Mouse (Mus musculus) liver, postnatal 0 days (tissue): Measurements from ENCODE around the gene Stra6l. TPM values are rescaled to one million over a fixed set of nuclear protein-coding genes. Genes with fewer than 3 reads are reported as not detected.
A peak's percentile ranks its signal among the peaks of the same experiment; 100 is the strongest.

Experiments used
- ATAC-seq: fragments of 200-750 bp; cut with Nextera tagmentation; 2 replicates; pipeline ENCODE4 v1.8.0; 2017; ENCODE audit warnings: mild to moderate bottlenecking, moderate library complexity
- DNase-seq: peaks from one replicate; pipeline ENCODE4 v3.0.0-alpha.2; 2016
- H3K27ac ChIP-seq: fragments of 300-500 bp; sonication (generic); 2 replicates; pipeline ENCODE4 v1.5.1; 2014; ENCODE audit warnings: antibody characterized with exemption, moderate library complexity, mild to moderate bottlenecking, low read depth
- H3K27me3 ChIP-seq: fragments of 300-500 bp; sonication (generic); 2 replicates; pipeline ENCODE4 v1.6.1; 2014; ENCODE audit warnings: low read length, control low read depth, mixed read lengths; ENCODE audit not compliant: insufficient read depth
- H3K36me3 ChIP-seq: fragments of 300-500 bp; sonication (generic); replicated peaks from 2 replicates; pipeline ENCODE4 v1.6.1; 2014; ENCODE audit warnings: mild to moderate bottlenecking, control low read depth, low read length, moderate library complexity, mixed read lengths; ENCODE audit not compliant: insufficient read depth
- H3K4me1 ChIP-seq: fragments of 300-500 bp; sonication (generic); 2 replicates; pipeline ENCODE4 v1.6.1; 2014; ENCODE audit warnings: antibody characterized with exemption, mild to moderate bottlenecking, control low read depth; ENCODE audit not compliant: insufficient read depth
- H3K4me2 ChIP-seq: fragments of 300-500 bp; sonication (generic); 2 replicates; pipeline ENCODE4 v1.6.1; 2014; ENCODE audit warnings: low read depth, mild to moderate bottlenecking, low read length, moderate library complexity, mixed read lengths
- H3K4me3 ChIP-seq: fragments of 300-500 bp; sonication (generic); 2 replicates; pipeline ENCODE4 v1.5.1; 2014; ENCODE audit warnings: low read depth, low read length
- H3K9ac ChIP-seq: fragments of 300-500 bp; sonication (generic); replicated peaks from 2 replicates; pipeline ENCODE4 v1.6.1; 2014; ENCODE audit warnings: mild to moderate bottlenecking, moderate library complexity
- H3K9me3 ChIP-seq: fragments of 300-500 bp; sonication (generic); 2 replicates; pipeline ENCODE4 v1.6.1; 2016; ENCODE audit warnings: mild to moderate bottlenecking, control low read depth, low read length, mixed read lengths
- CTCF ChIP-seq: sonication (generic); IDR thresholded peaks from 2 replicates; pipeline ENCODE4 v1.5.1; 2016; ENCODE audit warnings: antibody characterized with exemption, low read depth
- EP300 ChIP-seq: IDR thresholded peaks from 2 replicates; pipeline ENCODE4 v1.6.1; 2016; ENCODE audit warnings: antibody characterized with exemption, low read depth, mild to moderate bottlenecking
- WGBS: fragments of 180-500 bp; shearing (Covaris S2); extraction: QIAGEN DNeasy Blood & Tissue Kit; methylation state at CpG from one replicate; pipeline ENCODE4 v1.1.7; 2014; ENCODE audit not compliant: insufficient replicate concordance; 5-methylcytosine and 5-hydroxymethylcytosine counted together
- polyA plus RNA-seq: library from polyadenylated mRNA; unstranded; fragments of >200 nt; fragmentation: Nextera tagmentation; extraction: Ambion mirVana; gene quantifications from 2 replicates; pipeline ENCODE4 v1.2.1, GENCODE M21; 2015

Gene Stra6l
- polyA plus RNA-seq, 1 experiment from 2014 or later = 18.9 TPM

DNA sequence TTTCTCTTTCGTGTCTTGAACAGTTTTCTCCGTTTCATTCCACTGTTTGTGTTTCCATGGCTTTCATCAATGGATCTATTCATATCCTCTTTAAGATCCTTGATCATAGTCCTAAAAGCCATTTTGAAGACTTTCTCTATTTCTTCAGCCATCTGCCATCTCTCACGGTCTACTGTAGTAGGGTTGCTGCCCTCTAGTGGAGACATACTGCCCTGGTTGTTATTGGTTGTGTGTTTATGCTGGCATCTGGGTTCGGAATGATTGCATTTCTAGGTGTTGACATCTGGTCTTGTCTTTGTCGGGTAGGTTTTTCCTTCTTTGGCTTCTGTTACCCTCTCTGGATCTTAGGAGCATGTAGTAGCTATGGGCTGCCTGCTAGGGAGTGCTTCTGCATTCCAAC, 30.5 kb downstream of the Stra6l start:
- peaks cover 10% of the 10 kb centered on the region for H3K9me3 ChIP-seq
- H3K4me1 ChIP-seq = no peaks in the 10 kb centered on the region
- WGBS = 47% methylated on average over 5 of the region's 5 CpGs
- no peak overlapping the region for H3K4me3 ChIP-seq
- H3K9ac ChIP-seq = no peak overlapping the region
- no peak for TF ChIP-seq EP300
- peak; percentile 76 for TF ChIP-seq CTCF
- no peaks in the 10 kb centered on the region for H3K27me3 ChIP-seq
- H3K36me3 ChIP-seq = peaks cover 19% of the 10 kb centered on the region
- no peak for ATAC-seq
- H3K4me2 ChIP-seq = no peak overlapping the region
- no peak overlapping the region for H3K27ac ChIP-seq
- DNase-seq = peak; percentile 37

DNA sequence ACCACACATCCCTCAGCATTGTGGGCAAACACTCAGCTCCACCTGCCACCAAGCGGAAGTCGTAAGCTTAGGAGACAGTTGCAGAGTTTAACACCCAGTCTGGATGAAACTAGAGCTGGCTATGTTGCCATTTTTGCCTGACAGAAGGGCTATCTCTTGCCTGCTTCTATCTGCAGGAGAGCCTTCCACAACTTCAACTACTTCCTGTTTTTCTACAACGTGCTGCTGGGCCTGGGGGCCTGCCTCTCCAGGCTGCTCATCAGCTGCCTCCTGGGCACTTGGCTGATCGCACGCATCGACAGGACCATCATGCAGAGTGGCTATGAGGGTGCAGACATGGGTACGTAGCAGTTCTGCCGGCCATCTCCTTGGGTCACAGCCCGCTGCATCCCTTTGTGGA, 34.1 kb downstream of the Stra6l start:
- H3K4me3 ChIP-seq = no peak overlapping the region
- no peak overlapping the region for H3K27ac ChIP-seq
- no peaks in the 10 kb centered on the region for H3K27me3 ChIP-seq
- no peaks in the 10 kb centered on the region for H3K4me1 ChIP-seq
- 57% methylated on average over 9 of the region's 9 CpGs for WGBS
- H3K4me2 ChIP-seq = no peak overlapping the region
- TF ChIP-seq EP300 (no peak), CTCF (no peak)
- no peak overlapping the region for H3K9ac ChIP-seq
- no peaks in the 10 kb centered on the region for H3K9me3 ChIP-seq
- DNase-seq (no peak), ATAC-seq (no peak)
- peaks cover 8% of the 10 kb centered on the region; the same call in 1 of the 2 replicates for H3K36me3 ChIP-seq

GRCm38 (mm10) chr4:45883250-45883649, 34.8 kb downstream of the Stra6l start:
- no peak for DNase-seq
- H3K36me3 ChIP-seq = peaks cover 8% of the 10 kb centered on the region; the same call in 1 of the 2 replicates
- H3K27ac ChIP-seq = no peak overlapping the region
- ATAC-seq = no peak
- no peak overlapping the region for H3K9ac ChIP-seq
- no peaks in the 10 kb centered on the region for H3K4me1 ChIP-seq
- H3K4me3 ChIP-seq = no peak overlapping the region
- 71% methylated on average over 16 of the region's 16 CpGs for WGBS
- TF ChIP-seq CTCF = no peak
- no peak for TF ChIP-seq EP300
- no peak overlapping the region for H3K4me2 ChIP-seq
- H3K9me3 ChIP-seq = no peaks in the 10 kb centered on the region
- no peaks in the 10 kb centered on the region for H3K27me3 ChIP-seq

GRCm38 (mm10) chr4:45889487-45889886, 41.0 kb downstream of the Stra6l start:
- no peak for ATAC-seq
- Histone ChIP-seq H3K36me3 (no peaks in the 10 kb centered on the region; the same call in 1 of the 2 replicates), H3K9me3 (no peaks in the 10 kb centered on the region), H3K4me1 (no peaks in the 10 kb centered on the region; the same call in 1 of the 2 replicates), H3K9ac (no peak overlapping the region), H3K27me3 (no peaks in the 10 kb centered on the region), H3K27ac (0 out of 2 replicates have a peak overlapping the region, but pooled peaks have one; percentile 26), H3K4me2 (no peak overlapping the region), H3K4me3 (no peak overlapping the region)
- TF ChIP-seq EP300 (no peak), CTCF (no peak)
- 66% methylated on average over 6 of the region's 6 CpGs for WGBS
- no peak for DNase-seq

DNA sequence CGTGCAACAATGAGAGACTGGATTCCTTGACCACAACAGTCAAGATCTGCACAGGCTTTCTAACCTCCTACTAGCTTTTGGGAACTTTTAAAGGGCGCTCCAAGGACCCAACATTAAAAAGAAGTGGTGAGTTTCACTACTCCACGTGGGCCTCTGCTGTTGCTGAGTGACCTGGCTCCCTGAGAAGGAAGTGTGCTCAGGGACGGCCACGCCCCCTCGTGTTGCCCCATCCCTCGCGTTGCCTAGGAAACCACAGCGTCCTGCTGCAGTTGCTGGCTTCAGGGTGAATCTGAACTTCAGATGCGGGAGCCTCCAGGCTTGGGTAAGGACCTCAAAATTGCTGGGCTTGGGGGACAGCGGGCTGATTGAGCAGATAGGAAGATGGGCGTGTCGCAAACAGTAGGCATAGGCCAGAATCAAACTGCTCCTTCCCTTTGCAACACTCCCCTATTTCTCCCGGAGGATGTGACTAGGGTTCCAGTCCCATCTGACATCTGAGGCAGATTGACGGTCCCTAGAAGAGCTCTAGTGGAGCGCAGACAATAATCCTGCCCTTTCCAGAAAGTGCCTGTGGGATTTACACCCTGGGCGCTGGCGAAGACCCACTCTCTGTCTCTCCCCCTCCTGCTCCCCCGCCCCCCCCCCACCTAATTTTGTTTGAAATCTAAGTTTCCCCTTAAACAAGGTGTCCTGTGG, 41.8 kb downstream of the Stra6l start, which contains the start of gene Ccdc180:
Gene Ccdc180 (plus strand): TSS at position 238 of the 696 bp plus-strand sequence.
- TF ChIP-seq CTCF = no peak
- TF ChIP-seq EP300 = no peak
- peak; percentile 85 for ATAC-seq

DNA sequence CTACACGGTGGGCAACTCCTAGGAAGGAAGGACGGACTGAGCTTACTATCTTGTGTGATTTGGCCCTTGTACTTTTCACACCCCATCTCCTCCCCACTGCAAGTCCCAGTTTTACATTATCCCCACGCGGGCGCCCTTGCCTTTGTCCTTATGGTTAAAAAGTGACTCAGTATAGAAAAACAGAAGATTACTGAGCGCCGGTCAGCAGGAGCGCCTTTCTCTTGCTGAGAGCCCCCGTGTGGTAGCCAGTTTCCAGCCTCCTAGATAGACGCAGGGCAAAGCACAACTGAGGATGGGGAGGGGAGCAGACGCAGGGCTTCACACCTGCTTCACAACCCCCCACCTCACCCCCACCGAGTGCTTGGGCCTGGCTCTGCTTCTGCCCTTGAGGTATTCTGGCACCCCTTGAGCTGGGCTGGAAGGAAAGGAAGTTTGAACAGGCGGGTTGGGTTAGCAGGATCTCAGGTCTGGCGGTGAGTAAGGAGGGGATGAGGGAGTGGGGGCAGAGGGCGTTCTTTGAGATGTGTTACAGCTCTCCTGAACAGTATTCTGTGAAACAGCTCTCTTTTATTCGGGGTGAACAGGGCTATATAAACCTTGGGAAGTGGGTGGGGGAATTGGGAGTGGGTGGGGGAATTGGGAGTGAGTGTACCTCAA, 48.1 kb downstream of the Stra6l start:
- no peak overlapping the region for H3K4me2 ChIP-seq
- H3K4me3 ChIP-seq = no peak overlapping the region
- ATAC-seq (no peak), DNase-seq (no peak)
- no peaks in the 10 kb centered on the region for H3K9me3 ChIP-seq
- no peaks in the 10 kb centered on the region for H3K4me1 ChIP-seq
- no peak overlapping the region for H3K9ac ChIP-seq
- 20% methylated on average over 16 of the region's 16 CpGs for WGBS
- no peaks in the 10 kb centered on the region for H3K36me3 ChIP-seq
- no peak for TF ChIP-seq CTCF
- TF ChIP-seq EP300 = no peak
- no peaks in the 10 kb centered on the region for H3K27me3 ChIP-seq
- no peak overlapping the region for H3K27ac ChIP-seq

More for the DNA sequence above, 41.8 kb downstream of the Stra6l start, which contains the start of gene Ccdc180:
- H3K9ac ChIP-seq = no peak within 1 kb of the TSS
- WGBS = 16% methylated on average over 19 of the region's 19 CpGs
- no peaks in the 10 kb centered on the region for H3K9me3 ChIP-seq
- H3K27me3 ChIP-seq = no peaks in the 10 kb centered on the region
- 0 out of 2 replicates have a peak within 1 kb of the TSS, but pooled peaks have one; percentile 26 for H3K27ac ChIP-seq
- H3K4me3 ChIP-seq = no peak within 1 kb of the TSS
- no peaks in the 10 kb centered on the region; the same call in 1 of the 2 replicates for H3K4me1 ChIP-seq
- H3K4me2 ChIP-seq = no peak within 1 kb of the TSS
- peak; percentile 90 for DNase-seq
- H3K36me3 ChIP-seq = no peaks in the 10 kb centered on the region
